Mouse (Mus musculus): ENCODE measurements around the gene Pmfbp1. TPM values are rescaled to one million over a fixed set of nuclear protein-coding genes. Genes with fewer than 3 reads are reported as not detected.

Pmfbp1 gene
- polyA plus RNA-seq, 1 experiment from 2014 or later = 0.61 TPM

GRCm38 (mm10) chr8:109565498-109566333, 71.9 kb downstream of the Pmfbp1 start, which contains the start of the genes Dhx38 and Txnl4b:
Dhx38 (minus strand) TSS chr8:109565861.
Txnl4b (plus strand) TSS chr8:109565892.
- peak; percentile 100 for ATAC-seq
- peak within 1 kb of the TSS; percentile 93 for H3K4me3 ChIP-seq (ENCODE audit: low read depth, low read length)

DNA sequence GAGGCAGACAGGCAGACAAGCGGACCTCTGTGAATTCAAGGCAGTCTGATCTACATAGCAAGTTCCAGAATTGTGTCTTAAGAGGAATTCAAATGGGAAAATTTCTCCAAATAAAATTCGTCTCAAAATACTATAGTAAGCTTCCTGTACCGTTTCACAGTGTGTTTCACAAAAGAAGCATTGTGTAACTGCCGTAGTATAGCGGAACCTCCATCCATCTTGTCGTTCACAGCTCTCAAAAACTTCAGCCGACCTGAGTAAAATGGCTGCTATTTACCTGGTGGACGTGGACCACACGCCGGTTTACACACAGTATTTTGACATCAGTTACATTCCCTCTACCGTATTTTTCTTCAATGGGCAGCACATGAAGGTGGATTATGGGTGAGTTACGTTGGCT, 77.3 kb downstream of the Pmfbp1 start:
- DNase-seq (ENCODE audit: low spot score) (no peak), ATAC-seq (no peak)
- Histone ChIP-seq H3K27ac (ENCODE audit: low read depth, low read length) (no peak overlapping the region), H3K4me3 (ENCODE audit: low read depth, low read length) (no peak overlapping the region), H3K9ac (ENCODE audit: low read length) (no peak overlapping the region), H3K9me3 (replicated peaks; ENCODE audit: control insufficient read depth, low read length) (no peaks in the 10 kb centered on the region), H3K36me3 (ENCODE audit: control insufficient read depth, insufficient read depth, low read length) (peaks cover 11% of the 10 kb centered on the region; the same call in 1 of the 2 replicates), H3K27me3 (replicated peaks; ENCODE audit: control insufficient read depth, insufficient read depth, low read length) (no peaks in the 10 kb centered on the region), H3K4me2 (ENCODE audit: low read length) (no peak overlapping the region), H3K4me1 (ENCODE audit: control insufficient read depth, insufficient read depth, low read length) (peaks cover 5% of the 10 kb centered on the region; the same call in 1 of the 2 replicates)
- WGBS = 92% methylated on average over 12 of the region's 12 CpGs

More at GRCm38 (mm10) chr8:109565498-109566333, 71.9 kb downstream of the Pmfbp1 start, which contains the start of the genes Dhx38 and Txnl4b:
- under 1% methylated on average over 52 of the region's 52 CpGs for WGBS
- Histone ChIP-seq H3K4me1 (ENCODE audit: control insufficient read depth, insufficient read depth, low read length) (peaks cover 11% of the 10 kb centered on the region), H3K36me3 (ENCODE audit: control insufficient read depth, insufficient read depth, low read length) (peaks cover 31% of the 10 kb centered on the region), H3K4me2 (ENCODE audit: low read length) (peak within 1 kb of the TSS; percentile 93), H3K9ac (ENCODE audit: low read length) (peak within 1 kb of the TSS; percentile 94), H3K27me3 (replicated peaks; ENCODE audit: control insufficient read depth, insufficient read depth, low read length) (no peaks in the 10 kb centered on the region), H3K27ac (ENCODE audit: low read depth, low read length) (peak within 1 kb of the TSS; percentile 92), H3K9me3 (replicated peaks; ENCODE audit: control insufficient read depth, low read length) (no peaks in the 10 kb centered on the region)
- peak; percentile 100 for DNase-seq (ENCODE audit: low spot score)

- WGBS = 77% methylated on average over 4 of the region's 4 CpGs
- DNase-seq (ENCODE audit: low spot score) (no peak), ATAC-seq (no peak)
- Histone ChIP-seq H3K9ac (ENCODE audit: low read length) (no peak overlapping the region), H3K4me2 (ENCODE audit: low read length) (no peak overlapping the region), H3K4me1 (ENCODE audit: control insufficient read depth, insufficient read depth, low read length) (no peaks in the 10 kb centered on the region), H3K27ac (ENCODE audit: low read depth, low read length) (no peak overlapping the region), H3K36me3 (ENCODE audit: control insufficient read depth, insufficient read depth, low read length) (no peaks in the 10 kb centered on the region), H3K27me3 (replicated peaks; ENCODE audit: control insufficient read depth, insufficient read depth, low read length) (no peaks in the 10 kb centered on the region), H3K4me3 (ENCODE audit: low read depth, low read length) (no peak overlapping the region), H3K9me3 (replicated peaks; ENCODE audit: control insufficient read depth, low read length) (no peaks in the 10 kb centered on the region)
Measured at GRCm38 (mm10) chr8:109576311-109576710, 82.5 kb downstream of the Pmfbp1 start.

DNA sequence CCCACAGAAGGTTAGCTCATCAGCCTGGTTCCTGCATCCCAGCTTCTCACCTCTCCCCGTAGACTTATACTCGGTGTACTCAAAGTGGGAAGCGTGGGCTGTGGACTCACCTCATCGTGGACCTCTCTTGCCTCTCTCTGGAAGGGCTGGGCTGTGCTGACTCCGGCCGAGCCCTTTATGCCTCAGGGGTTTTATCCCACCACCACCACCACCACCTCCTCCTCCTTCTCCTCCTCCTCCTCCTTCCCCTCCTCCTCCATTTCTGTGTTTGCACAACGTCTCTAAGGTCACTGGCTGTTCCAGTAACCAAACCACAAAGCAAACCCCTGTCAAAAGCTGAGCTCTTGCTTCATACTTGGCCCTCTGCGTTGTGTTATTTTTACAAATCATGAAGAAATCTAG, 85.1 kb downstream of the Pmfbp1 start, which contains the start of gene Hp:
Gene Hp (minus strand): TSS at position 273 of the 402 bp plus-strand sequence.
- DNase-seq (ENCODE audit: low spot score) (no peak), ATAC-seq (no peak)
- no peak within 1 kb of the TSS for H3K27ac ChIP-seq (ENCODE audit: low read depth, low read length)
- H3K9ac ChIP-seq (ENCODE audit: low read length) = no peak within 1 kb of the TSS
- no peaks in the 10 kb centered on the region for H3K36me3 ChIP-seq (ENCODE audit: control insufficient read depth, insufficient read depth, low read length)
- no peaks in the 10 kb centered on the region for H3K4me1 ChIP-seq (ENCODE audit: control insufficient read depth, insufficient read depth, low read length)
- no peak within 1 kb of the TSS for H3K4me2 ChIP-seq (ENCODE audit: low read length)
- H3K4me3 ChIP-seq (ENCODE audit: low read depth, low read length) = no peak within 1 kb of the TSS
- no peaks in the 10 kb centered on the region for H3K27me3 ChIP-seq (replicated peaks; ENCODE audit: control insufficient read depth, insufficient read depth, low read length)
- H3K9me3 ChIP-seq (replicated peaks; ENCODE audit: control insufficient read depth, low read length) = no peaks in the 10 kb centered on the region
- 73% methylated on average over 8 of the region's 8 CpGs for WGBS

GRCm38 (mm10) chr8:109584293-109584692, 90.5 kb downstream of the Pmfbp1 start:
- Histone ChIP-seq H3K4me2 (ENCODE audit: low read length) (no peak overlapping the region), H3K9me3 (replicated peaks; ENCODE audit: control insufficient read depth, low read length) (no peaks in the 10 kb centered on the region), H3K4me3 (ENCODE audit: low read depth, low read length) (no peak overlapping the region), H3K36me3 (ENCODE audit: control insufficient read depth, insufficient read depth, low read length) (no peaks in the 10 kb centered on the region), H3K27ac (ENCODE audit: low read depth, low read length) (no peak overlapping the region), H3K27me3 (replicated peaks; ENCODE audit: control insufficient read depth, insufficient read depth, low read length) (no peaks in the 10 kb centered on the region), H3K9ac (ENCODE audit: low read length) (no peak overlapping the region), H3K4me1 (ENCODE audit: control insufficient read depth, insufficient read depth, low read length) (no peaks in the 10 kb centered on the region)
- ATAC-seq = no peak
- WGBS = 90% methylated on average over 4 of the region's 4 CpGs
- no peak for DNase-seq (ENCODE audit: low spot score)

DNA sequence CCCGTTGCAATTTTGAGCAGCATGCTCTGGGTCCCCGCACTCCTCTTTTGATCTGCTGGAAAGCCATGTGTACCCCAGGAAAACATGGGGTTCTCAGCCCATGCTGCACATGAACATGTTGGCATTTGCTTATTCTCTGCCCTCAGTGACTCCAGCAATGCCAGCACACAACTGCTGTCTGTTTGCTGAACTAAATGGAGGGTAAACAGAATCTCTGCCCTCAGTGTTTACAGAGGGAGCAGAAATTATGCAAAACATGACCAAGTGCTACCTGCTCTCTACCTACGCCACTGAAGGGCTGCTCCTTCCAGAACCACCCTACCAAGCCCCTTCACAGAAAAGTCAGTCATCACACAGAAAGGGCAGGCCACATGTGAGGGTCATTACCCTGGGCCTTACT, 91.0 kb downstream of the Pmfbp1 start:
- DNase-seq (ENCODE audit: low spot score) (no peak), ATAC-seq (no peak)
- Histone ChIP-seq H3K9me3 (replicated peaks; ENCODE audit: control insufficient read depth, low read length) (no peaks in the 10 kb centered on the region), H3K4me2 (ENCODE audit: low read length) (no peak overlapping the region), H3K27ac (ENCODE audit: low read depth, low read length) (no peak overlapping the region), H3K36me3 (ENCODE audit: control insufficient read depth, insufficient read depth, low read length) (no peaks in the 10 kb centered on the region), H3K27me3 (replicated peaks; ENCODE audit: control insufficient read depth, insufficient read depth, low read length) (no peaks in the 10 kb centered on the region), H3K4me3 (ENCODE audit: low read depth, low read length) (no peak overlapping the region), H3K4me1 (ENCODE audit: control insufficient read depth, insufficient read depth, low read length) (no peaks in the 10 kb centered on the region), H3K9ac (ENCODE audit: low read length) (no peak overlapping the region)
- 89% methylated on average over 3 of the region's 3 CpGs for WGBS

GRCm38 (mm10) chr8:109585652-109586051, 91.8 kb downstream of the Pmfbp1 start:
- H3K9me3 ChIP-seq (replicated peaks; ENCODE audit: control insufficient read depth, low read length) = no peaks in the 10 kb centered on the region
- no peak overlapping the region for H3K9ac ChIP-seq (ENCODE audit: low read length)
- H3K27me3 ChIP-seq (replicated peaks; ENCODE audit: control insufficient read depth, insufficient read depth, low read length) = no peaks in the 10 kb centered on the region
- no peak overlapping the region for H3K4me3 ChIP-seq (ENCODE audit: low read depth, low read length)
- H3K4me1 ChIP-seq (ENCODE audit: control insufficient read depth, insufficient read depth, low read length) = no peaks in the 10 kb centered on the region
- no peaks in the 10 kb centered on the region for H3K36me3 ChIP-seq (ENCODE audit: control insufficient read depth, insufficient read depth, low read length)
- H3K4me2 ChIP-seq (ENCODE audit: low read length) = no peak overlapping the region
- DNase-seq (ENCODE audit: low spot score) (no peak), ATAC-seq (no peak)
- H3K27ac ChIP-seq (ENCODE audit: low read depth, low read length) = no peak overlapping the region

GRCm38 (mm10) chr8:109586972-109587504, 93.2 kb downstream of the Pmfbp1 start:
- Histone ChIP-seq H3K4me3 (ENCODE audit: low read depth, low read length) (no peak overlapping the region), H3K4me1 (ENCODE audit: control insufficient read depth, insufficient read depth, low read length) (no peaks in the 10 kb centered on the region), H3K9me3 (replicated peaks; ENCODE audit: control insufficient read depth, low read length) (no peaks in the 10 kb centered on the region), H3K9ac (ENCODE audit: low read length) (no peak overlapping the region), H3K4me2 (ENCODE audit: low read length) (no peak overlapping the region), H3K27me3 (replicated peaks; ENCODE audit: control insufficient read depth, insufficient read depth, low read length) (no peaks in the 10 kb centered on the region), H3K27ac (ENCODE audit: low read depth, low read length) (no peak overlapping the region), H3K36me3 (ENCODE audit: control insufficient read depth, insufficient read depth, low read length) (peaks cover 6% of the 10 kb centered on the region; the same call in 1 of the 2 replicates)
- WGBS = 71% methylated on average over 7 of the region's 7 CpGs
- DNase-seq (ENCODE audit: low spot score) = no peak
- no peak for ATAC-seq

DNA sequence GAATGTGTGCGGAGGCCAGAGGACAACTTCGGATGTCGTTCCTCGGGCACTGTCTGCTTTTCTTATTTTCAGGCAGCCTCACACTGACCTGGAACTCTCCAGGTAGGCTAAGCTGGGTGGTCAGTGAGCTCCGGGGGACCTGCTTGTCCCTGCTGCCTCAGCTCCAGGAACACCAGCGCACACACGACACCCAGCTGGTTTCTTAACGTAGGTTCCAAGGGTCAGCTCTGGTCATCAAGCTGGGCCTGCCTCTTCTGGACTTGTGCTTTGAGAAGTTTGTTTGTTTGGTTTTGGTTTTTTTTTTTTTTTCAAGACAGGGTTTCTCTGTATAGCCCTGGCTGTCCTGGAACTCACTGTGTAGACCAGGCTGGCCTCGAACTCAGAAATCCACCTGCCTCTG, 97.1 kb downstream of the Pmfbp1 start:
- Histone ChIP-seq H3K9ac (ENCODE audit: low read length) (no peak overlapping the region), H3K4me2 (ENCODE audit: low read length) (no peak overlapping the region), H3K4me3 (ENCODE audit: low read depth, low read length) (no peak overlapping the region), H3K27ac (ENCODE audit: low read depth, low read length) (no peak overlapping the region), H3K27me3 (replicated peaks; ENCODE audit: control insufficient read depth, insufficient read depth, low read length) (no peaks in the 10 kb centered on the region), H3K4me1 (ENCODE audit: control insufficient read depth, insufficient read depth, low read length) (no peaks in the 10 kb centered on the region), H3K36me3 (ENCODE audit: control insufficient read depth, insufficient read depth, low read length) (peaks cover 40% of the 10 kb centered on the region), H3K9me3 (replicated peaks; ENCODE audit: control insufficient read depth, low read length) (no peaks in the 10 kb centered on the region)
- 92% methylated on average over 9 of the region's 9 CpGs for WGBS
- no peak for ATAC-seq
- DNase-seq (ENCODE audit: low spot score) = no peak

All from forebrain, embryonic 14.5 days (tissue).